Mouse (Mus musculus): ENCODE results near the gene Habp2.

DNA sequence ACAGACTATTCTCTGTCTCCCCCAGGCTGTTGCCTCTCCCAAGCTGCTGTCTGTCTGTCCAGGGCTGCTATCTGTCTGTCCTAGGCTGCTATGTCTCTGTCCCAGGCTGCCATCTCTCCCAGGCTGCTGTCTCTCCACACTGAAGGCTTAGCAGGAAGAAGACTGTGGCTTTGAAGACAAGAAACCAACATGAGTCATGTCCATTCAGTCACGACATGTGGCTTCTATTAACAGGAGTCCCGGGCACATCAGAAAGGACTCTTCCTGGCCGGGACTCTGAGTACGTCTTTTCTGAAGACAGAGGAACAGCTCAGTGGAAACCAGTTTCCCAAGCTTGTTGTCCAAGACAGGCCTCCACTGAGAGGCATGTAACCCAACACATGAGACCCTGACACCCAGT lies 1.7 kb upstream of the Habp2 start:
- no peak for TF ChIP-seq POLR2A (IDR thresholded peaks at IDR 0.05; ENCODE audit: low read depth, low read length)
- TF ChIP-seq CTCF (conservative IDR thresholded peaks at IDR 0.05; ENCODE audit: insufficient read depth, insufficient read length, low read depth, low read length): no peak
